8 mouse cellular contexts compared by ENCODE assay signal in genomic region chr9:83805977-83806815, GRCm38 (mm10). TPM values are rescaled to one million over a fixed set of nuclear protein-coding genes. Genes with fewer than 3 reads are reported as not detected.
A peak's percentile ranks its signal among the peaks of the same experiment; 100 is the strongest.
DNase-seq lines count a peak whose midpoint lies in the region.

Gene Elovl4 (minus strand): TSS chr9:83806277.

- DNase-seq in adrenal gland, adult 18-20 months (ENCODE audit: low spot score in 2 of 2), result peak; percentile 47 to 51
- DNase-seq in embryo, embryonic 10 days (ENCODE audit: low spot score), result peak; percentile 83
- peak; percentile 36 for DNase-seq in gastrocnemius, postnatal 25 days
- peak; percentile 79 for DNase-seq in induced T-regulatory cell, adult 2 months (ENCODE audit: low read depth)
- DNase-seq in left cerebral cortex, adult 8-10 months (ENCODE audit: low spot score in 2 of 2), result peak; percentile 78 to 88
- peak; percentile 42 to 64 for DNase-seq in lung, postnatal 4 days
- peak; percentile 93 for DNase-seq in retina, postnatal 1 day
- DNase-seq in urinary bladder, postnatal 36 days (ENCODE audit: low spot score in 2 of 2), result peak; percentile 32 to 39

RNA-seq across cellular contexts. Expression of gene Elovl4, which starts in this region (rescaled TPM):
- total RNA-seq in adrenal gland, adult 18-20 months (2021), result 1 to 10 TPM; 1.4 to 1.7 TPM
- under 1 TPM; 0.16 to 0.20 TPM for total RNA-seq in gastrocnemius, postnatal 25 days (2021)
- 10 to 100 TPM; 51.2 to 59.8 (median 52.9) TPM for total RNA-seq in left cerebral cortex, adult 8-10 months (2022)

Comparison
In these comparisons a context has a peak if more than half of its experiments do, and no peak if none do; other contexts are left out.
1. Peak in every context shown above with its lines: DNase-seq.
2. RNA of gene Elovl4 (total RNA-seq): 51.2 to 59.8 TPM in left cerebral cortex, adult 8-10 months; 1.4 to 1.7 TPM in adrenal gland, adult 18-20 months and 0.16 to 0.20 TPM in gastrocnemius, postnatal 25 days; every median in the first group is over 10 times any median in the second.
3. Peak in DNase-seq in gastrocnemius, postnatal 25 days; RNA of the gene not detected or under 1 TPM.
4. DNase-seq: peak in every context shown above with its lines; median percentile 93 in retina, postnatal 1 day; 83 in embryo, embryonic 10 days; 83 in left cerebral cortex, adult 8-10 months; 79 in induced T-regulatory cell, adult 2 months; 53 in lung, postnatal 4 days; 49 in adrenal gland, adult 18-20 months; 36 in gastrocnemius, postnatal 25 days; 36 in urinary bladder, postnatal 36 days.